ENCODE assay signal across 15 mouse cellular contexts in the genomic region with DNA sequence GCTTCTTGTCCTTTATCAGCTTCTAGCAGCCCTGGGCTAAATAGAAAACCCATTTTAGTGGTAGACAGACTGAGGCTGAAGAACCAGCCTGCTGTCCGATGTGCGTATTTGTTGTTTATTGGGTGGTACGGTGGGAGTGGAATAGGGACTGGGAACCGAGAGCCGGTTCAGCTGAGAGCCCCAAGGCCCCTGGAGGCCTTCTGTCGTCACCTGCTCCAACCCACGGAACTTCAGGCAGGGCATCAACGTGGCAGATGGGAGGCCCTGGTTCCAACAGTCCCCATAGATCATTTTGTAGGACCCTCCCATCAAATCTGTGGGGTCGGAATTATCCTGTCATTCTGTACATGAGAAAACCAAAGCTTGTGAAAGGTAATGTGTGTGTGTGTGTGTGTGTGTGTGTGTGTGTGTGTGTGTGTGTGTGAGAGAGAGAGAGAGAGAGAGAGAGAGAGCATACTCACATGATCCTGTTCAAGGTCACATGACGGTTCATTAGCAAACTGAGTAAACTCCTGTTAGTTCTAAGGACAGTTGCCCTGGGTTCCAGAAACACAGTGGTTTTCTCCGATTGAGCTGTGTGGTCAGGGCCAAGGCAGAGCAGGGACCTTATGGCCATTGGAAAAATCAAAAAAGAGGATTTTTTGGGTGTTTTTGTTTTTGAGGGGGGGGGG.
A peak's percentile ranks its signal among the peaks of the same experiment; 100 is the strongest.
DNase-seq lines count a peak whose midpoint lies in the region; ATAC-seq and TF ChIP-seq lines count a peak whose summit lies in the region.
"Had no signal": no experiment of that assay in that cellular context is flagged by ENCODE, and none has a peak within 500 bp of the region (broad histone marks: within the 10 kb centered on the region; RNA-seq: fewer than 3 reads in every experiment).

No protein-coding gene starts in this region.

- H3K27ac ChIP-seq in heart, embryonic 16.5 days (ENCODE audit: low read length): peak overlapping the region; percentile 55; the same call in 1 of the 2 replicates
- H3K27ac ChIP-seq in heart, adult 2 months: no peak overlapping the region
- no peak overlapping the region for H3K27ac ChIP-seq in liver, embryonic 13.5 days
- H3K27ac ChIP-seq in liver, embryonic 11.5 days (ENCODE audit: low read depth, low read length): no peak overlapping the region
- H3K27ac ChIP-seq in bone marrow, adult 2 months (ENCODE audit: control insufficient read depth, insufficient read depth, low read depth, low read length, poor library complexity): peak overlapping the region; percentile 79
- H3K27ac ChIP-seq: forebrain, embryonic 13.5 days; midbrain, embryonic 15.5 days; neural tube, embryonic 15.5 days had no signal

- no peak for TF ChIP-seq POLR2A in heart, adult 2 months (IDR thresholded peaks at IDR 0.05; ENCODE audit: insufficient read depth, low read depth, low read length)
- TF ChIP-seq POLR2A in bone marrow, adult 2 months (IDR thresholded peaks at IDR 0.05; ENCODE audit: borderline replicate concordance, control insufficient read depth, low read depth, low read length): no peak

- H3K36me3 ChIP-seq in heart, embryonic 16.5 days (ENCODE audit: control insufficient read depth, insufficient read depth): no peaks in the 10 kb centered on the region
- H3K36me3 ChIP-seq in heart, adult 2 months (ENCODE audit: control insufficient read depth, insufficient read depth, low read length): no peaks in the 10 kb centered on the region
- H3K36me3 ChIP-seq in liver, embryonic 13.5 days: no peaks in the 10 kb centered on the region
- H3K36me3 ChIP-seq in liver, embryonic 11.5 days (ENCODE audit: control insufficient read depth, insufficient read depth, low read length): no peaks in the 10 kb centered on the region
- H3K36me3 ChIP-seq: midbrain, embryonic 15.5 days; neural tube, embryonic 15.5 days had no signal

- H3K4me2 ChIP-seq in heart, embryonic 16.5 days (ENCODE audit: low read depth, low read length): no peak overlapping the region
- no peak overlapping the region for H3K4me2 ChIP-seq in liver, embryonic 13.5 days
- H3K4me2 ChIP-seq in liver, embryonic 11.5 days: no peak overlapping the region
- H3K4me2 ChIP-seq: forebrain, embryonic 13.5 days; midbrain, embryonic 15.5 days; neural tube, embryonic 15.5 days had no signal

- no peak overlapping the region for H3K9ac ChIP-seq in heart, embryonic 16.5 days (ENCODE audit: low read length)
- no peak overlapping the region for H3K9ac ChIP-seq in heart, adult 2 months (ENCODE audit: low read depth, low read length)
- peak overlapping the region; percentile 17; the same call in 1 of the 2 replicates for H3K9ac ChIP-seq in liver, embryonic 13.5 days
- H3K9ac ChIP-seq in liver, embryonic 11.5 days (ENCODE audit: low read depth, low read length): no peak overlapping the region
- H3K9ac ChIP-seq: forebrain, embryonic 13.5 days; midbrain, embryonic 15.5 days; neural tube, embryonic 15.5 days had no signal

- H3K9me3 ChIP-seq in heart, embryonic 16.5 days (replicated peaks; ENCODE audit: control insufficient read depth, low read length): no peaks in the 10 kb centered on the region
- H3K9me3 ChIP-seq in liver, embryonic 13.5 days (replicated peaks): no peaks in the 10 kb centered on the region
- H3K9me3 ChIP-seq in liver, embryonic 11.5 days (ENCODE audit: control insufficient read depth, low read length): no peaks in the 10 kb centered on the region
- H3K9me3 ChIP-seq: forebrain, embryonic 13.5 days; midbrain, embryonic 15.5 days; neural tube, embryonic 15.5 days had no signal

- peaks cover 21% of the 10 kb centered on the region for H3K4me1 ChIP-seq in heart, embryonic 16.5 days (ENCODE audit: control insufficient read depth, insufficient read depth, low read length)
- no peaks in the 10 kb centered on the region for H3K4me1 ChIP-seq in heart, adult 2 months (ENCODE audit: control insufficient read depth, insufficient read depth, low read length)
- peaks cover 59% of the 10 kb centered on the region for H3K4me1 ChIP-seq in liver, embryonic 13.5 days (replicated peaks)
- H3K4me1 ChIP-seq in liver, embryonic 11.5 days (replicated peaks; ENCODE audit: control insufficient read depth, insufficient read depth, low read length): peaks cover 53% of the 10 kb centered on the region
- H3K4me1 ChIP-seq in bone marrow, adult 2 months (ENCODE audit: control insufficient read depth, insufficient read depth, low read length): peaks cover 13% of the 10 kb centered on the region

- no peaks in the 10 kb centered on the region for H3K27me3 ChIP-seq in heart, embryonic 16.5 days (ENCODE audit: control insufficient read depth, insufficient read depth, low read length)
- no peaks in the 10 kb centered on the region for H3K27me3 ChIP-seq in heart, adult 2 months (ENCODE audit: control insufficient read depth, insufficient read depth, low read length)
- H3K27me3 ChIP-seq in liver, embryonic 13.5 days: no peaks in the 10 kb centered on the region
- H3K27me3 ChIP-seq in liver, embryonic 11.5 days (replicated peaks; ENCODE audit: control insufficient read depth, insufficient read depth, low read length): no peaks in the 10 kb centered on the region

- TF ChIP-seq EP300 in heart, adult 2 months (IDR thresholded peaks at IDR 0.05; ENCODE audit: insufficient read depth, low read depth, low read length): no peak

- no peak for TF ChIP-seq CTCF in heart, adult 2 months (IDR thresholded peaks at IDR 0.05)
- TF ChIP-seq CTCF in bone marrow, adult 2 months (IDR thresholded peaks at IDR 0.05; ENCODE audit: control insufficient read depth, insufficient read depth, low read length): no peak

- no peak for ATAC-seq in heart, embryonic 16.5 days (replicated peaks; ENCODE audit: extremely low read depth, insufficient read depth, low FRiP score)
- no peak for ATAC-seq in liver, embryonic 13.5 days (ENCODE audit: low read depth)
- ATAC-seq in liver, embryonic 11.5 days (replicated peaks; ENCODE audit: low FRiP score): no peak
- ATAC-seq: forebrain, embryonic 13.5 days; hindbrain, embryonic 16.5 days; midbrain, embryonic 15.5 days had no signal

- H3K79me2 ChIP-seq in heart, adult 2 months (replicated peaks; ENCODE audit: control insufficient read depth, insufficient read depth, low read length): no peaks in the 10 kb centered on the region

- intact Hi-C loops in heart, adult 2 months (cut with DNase I): no loop called here

- DNase-seq in heart, adult 2 months: no peak
- DNase-seq in liver, embryonic 13.5 days: no peak
- DNase-seq in liver, embryonic 11.5 days (ENCODE audit: low spot score): no peak
- DNase-seq in A20 (ENCODE audit: low read depth, low spot score): peak; percentile 77
- no peak for DNase-seq in adrenal gland, postnatal 4 days (ENCODE audit: low spot score in 2 of 2)
- DNase-seq: adrenal gland, adult 2 months; cerebellum, adult 9-10 months; gastrocnemius, postnatal 14 days; lung, adult 2 months had no signal

- H3K4me3 ChIP-seq in heart, embryonic 16.5 days (ENCODE audit: low read length): no peak overlapping the region
- H3K4me3 ChIP-seq in heart, adult 2 months: no peak overlapping the region
- H3K4me3 ChIP-seq in liver, embryonic 13.5 days (replicated peaks): no peak overlapping the region
- no peak overlapping the region for H3K4me3 ChIP-seq in liver, embryonic 11.5 days (ENCODE audit: low read depth, low read length)
- H3K4me3 ChIP-seq in bone marrow, adult 2 months (replicated peaks; ENCODE audit: control insufficient read depth, low read depth, low read length): no peak overlapping the region
- H3K4me3 ChIP-seq: forebrain, embryonic 13.5 days; midbrain, embryonic 15.5 days; neural tube, embryonic 15.5 days had no signal

- 73% methylated on average over 11 of the region's 11 CpGs for WGBS in heart, embryonic 16.5 days
- WGBS in heart, adult 2 months: 89% methylated on average over 11 of the region's 11 CpGs
- 77% methylated on average over 11 of the region's 11 CpGs for WGBS in liver, embryonic 13.5 days (ENCODE audit: insufficient replicate concordance)
- 81% methylated on average over 11 of the region's 11 CpGs for WGBS in liver, embryonic 11.5 days
- WGBS in bone marrow, adult 2 months: 73% methylated on average over 11 of the region's 11 CpGs

Comparison
In these comparisons a context has a peak if more than half of its experiments do, and no peak if none do; other contexts are left out.
1. H3K27ac ChIP-seq: peak in heart, embryonic 16.5 days (single experiment) and bone marrow, adult 2 months (single experiment); none in heart, adult 2 months (single experiment), liver, embryonic 13.5 days (single experiment) and liver, embryonic 11.5 days (single experiment).